Mouse (Mus musculus): Measurements from ENCODE around the gene Rnf31. TPM values are rescaled to one million over a fixed set of nuclear protein-coding genes. Genes with fewer than 3 reads are reported as not detected.

The Rnf31 gene
- total and polyA plus RNA-seq, 3 experiments = 12.9 to 24.5 TPM; not detected in 1

- peak; percentile 56 for DNase-seq (ENCODE audit: low read depth, low spot score)
Observed at GRCm38 (mm10) chr14:55629312-55629711, 37.8 kb downstream of the Rnf31 start.

GRCm38 (mm10) chr14:55634874-55635522 lies 43.5 kb downstream of the Rnf31 start:
- peaks cover 2% of the 10 kb centered on the region in 2 experiments; a peak in 3 of 4 replicates for H3K36me3 ChIP-seq (ENCODE audit: control insufficient read depth in 1 of 2, insufficient read depth in 2 of 2, low read length in 2 of 2)

More at GRCm38 (mm10) chr14:55629312-55629711, 37.8 kb downstream of the Rnf31 start:
- no peaks in the 10 kb centered on the region for H3K79me2 ChIP-seq (ENCODE audit: control insufficient read depth, insufficient read depth, low read length, poor library complexity)
- H3K27me3 ChIP-seq (ENCODE audit: control insufficient read depth in 1 of 2, insufficient read depth in 2 of 2, low read length in 2 of 2) = no peaks in the 10 kb centered on the region
- H3K9ac ChIP-seq (ENCODE audit: control insufficient read depth, low read depth, low read length, poor library complexity, severe bottlenecking) = no peak overlapping the region
- TF ChIP-seq UBTF (IDR thresholded peaks at IDR 0.05; ENCODE audit: borderline replicate concordance, insufficient read depth, low read depth, low read length) (no peak), TAL1 (IDR thresholded peaks at IDR 0.05; ENCODE audit: low read length) (no peak), ZC3H11A (IDR thresholded peaks at IDR 0.05; ENCODE audit: low read depth, low read length) (peak; percentile 43), ZNF384 (IDR thresholded peaks at IDR 0.05; ENCODE audit: low read depth, low read length) (no peak), ZMIZ1 (IDR thresholded peaks at IDR 0.05; ENCODE audit: low read depth, low read length) (no peak), MYC (IDR thresholded peaks at IDR 0.05; ENCODE audit: low read depth, low read length) (no peak), RAD21 (IDR thresholded peaks at IDR 0.05; ENCODE audit: low read depth, low read length) (peak; percentile 40), ZKSCAN1 (IDR thresholded peaks at IDR 0.05; ENCODE audit: low read depth, low read length) (no peak), E2F4 (IDR thresholded peaks at IDR 0.05; ENCODE audit: borderline replicate concordance, low read depth, low read length) (no peak), CTCF (IDR thresholded peaks at IDR 0.05 in 2 of 3, conservative IDR thresholded peaks at IDR 0.05 in 1 of 3; ENCODE audit: control insufficient read depth in 1 of 3, insufficient read depth in 1 of 3, low read depth in 2 of 3, low read length in 3 of 3, poor library complexity in 1 of 3, severe bottlenecking in 1 of 3) (peak; percentile 76 to 94 (median 87)), CHD2 (IDR thresholded peaks at IDR 0.05; ENCODE audit: low read length) (no peak), SMC3 (IDR thresholded peaks at IDR 0.05; ENCODE audit: low read depth, low read length) (peak; percentile 73), POLR2A (IDR thresholded peaks at IDR 0.05; ENCODE audit: control insufficient read depth in 1 of 2, insufficient read depth in 1 of 2, low read depth in 1 of 2, low read length in 2 of 2, poor library complexity in 1 of 2) (no peak), TCF12 (IDR thresholded peaks at IDR 0.05; ENCODE audit: low read depth, low read length) (no peak), GATA1 (IDR thresholded peaks at IDR 0.05; ENCODE audit: low read depth, low read length) (no peak), ETS1 (IDR thresholded peaks at IDR 0.05; ENCODE audit: low read depth, low read length) (no peak), SIN3A (IDR thresholded peaks at IDR 0.05; ENCODE audit: low read length) (no peak), JUND (IDR thresholded peaks at IDR 0.05; ENCODE audit: low read depth, low read length) (no peak), USF1 (IDR thresholded peaks at IDR 0.05; ENCODE audit: low read depth, low read length) (no peak), GABPA (IDR thresholded peaks at IDR 0.05; ENCODE audit: low read depth, low read length) (no peak)
- H3K4me1 ChIP-seq (ENCODE audit: control insufficient read depth in 1 of 2, insufficient read depth in 2 of 2, low read length in 2 of 2) = no peaks in the 10 kb centered on the region
- H3K27ac ChIP-seq (ENCODE audit: control insufficient read depth, low read depth, low read length) = no peak overlapping the region
- no peaks in the 10 kb centered on the region for H3K9me3 ChIP-seq (replicated peaks; ENCODE audit: insufficient read depth, low read length)
- no peaks in the 10 kb centered on the region; a peak in 1 of 4 replicates for H3K36me3 ChIP-seq (ENCODE audit: control insufficient read depth in 1 of 2, insufficient read depth in 2 of 2, low read length in 2 of 2)
- no peak overlapping the region for H3K4me3 ChIP-seq (ENCODE audit: control insufficient read depth in 1 of 2, insufficient read depth in 1 of 2, low read depth in 2 of 2, low read length in 2 of 2)

More at GRCm38 (mm10) chr14:55634874-55635522, 43.5 kb downstream of the Rnf31 start:
- Histone ChIP-seq H3K4me1 (ENCODE audit: control insufficient read depth in 1 of 2, insufficient read depth in 2 of 2, low read length in 2 of 2) (no peaks in the 10 kb centered on the region), H3K79me2 (ENCODE audit: control insufficient read depth, insufficient read depth, low read length, poor library complexity) (peaks cover 7% of the 10 kb centered on the region), H3K9ac (ENCODE audit: control insufficient read depth, low read depth, low read length, poor library complexity, severe bottlenecking) (peak overlapping the region; percentile 86), H3K9me3 (replicated peaks; ENCODE audit: insufficient read depth, low read length) (no peaks in the 10 kb centered on the region), H3K27ac (ENCODE audit: control insufficient read depth, low read depth, low read length) (peak overlapping the region; percentile 58), H3K4me3 (ENCODE audit: control insufficient read depth in 1 of 2, insufficient read depth in 1 of 2, low read depth in 2 of 2, low read length in 2 of 2) (peak overlapping the region; percentile 64 to 83), H3K27me3 (ENCODE audit: control insufficient read depth in 1 of 2, insufficient read depth in 2 of 2, low read length in 2 of 2) (no peaks in the 10 kb centered on the region)
- DNase-seq (ENCODE audit: low read depth, low spot score) = peak; percentile 64
- TF ChIP-seq RCOR1 (IDR thresholded peaks at IDR 0.05; ENCODE audit: low read depth, low read length) (peak; percentile 53; the same call in 1 of the 2 replicates), SMC3 (IDR thresholded peaks at IDR 0.05; ENCODE audit: low read depth, low read length) (peak; percentile 10; the same call in 1 of the 2 replicates), BHLHE40 (IDR thresholded peaks at IDR 0.05; ENCODE audit: borderline replicate concordance, low read depth, low read length) (no peak)
